Mouse (Mus musculus): ENCODE results near the gene Slc18a3. TPM values are rescaled to one million over a fixed set of nuclear protein-coding genes. Genes with fewer than 3 reads are reported as not detected.

Slc18a3 gene
- total RNA-seq (2014; fragmentation: Nextera tagmentation): not detected in 2 replicates
- total RNA-seq (2017): 0.12 TPM in 1 of 2 replicates, not detected in the other
- polyA plus RNA-seq (2012): not detected in 2 replicates

- no peaks in the 10 kb centered on the region for H3K4me1 ChIP-seq (ENCODE audit: insufficient read depth, low read depth, low read length)
- no peak within 1 kb of the TSS; the same call in 1 of the 2 replicates for H3K4me3 ChIP-seq (ENCODE audit: low read depth, low read length)
- ATAC-seq (ENCODE audit: extremely low read depth, insufficient number of reproducible peaks, low FRiP score, poor library complexity, severe bottlenecking) (no peak), DNase-seq (ENCODE audit: low spot score) (no peak)
- no peaks in the 10 kb centered on the region for H3K36me3 ChIP-seq (replicated peaks)
- TF ChIP-seq POLR2AphosphoS5 (IDR thresholded peaks at IDR 0.05; ENCODE audit: insufficient replicate concordance, low read depth, low read length): no peak
- no peak for TF ChIP-seq TAL1 (conservative IDR thresholded peaks at IDR 0.05; ENCODE audit: low read depth, low read length)
- no peak for TF ChIP-seq CTCF (IDR thresholded peaks at IDR 0.05; ENCODE audit: low read depth, low read length)
- no peak for TF ChIP-seq GATA1 (IDR thresholded peaks at IDR 0.05; ENCODE audit: borderline replicate concordance, low read length)
- no peak for TF ChIP-seq GATA2 (IDR thresholded peaks at IDR 0.05; ENCODE audit: borderline replicate concordance, low read depth, low read length)
- H3K27me3 ChIP-seq (ENCODE audit: insufficient read depth, low read length): no peaks in the 10 kb centered on the region; the same call in 1 of the 2 replicates
- peaks cover 32% of the 10 kb centered on the region for H3K9me3 ChIP-seq (replicated peaks)
Observed at GRCm38 (mm10) chr14:32464601-32465505, at the start of gene Slc18a3. TSS of gene Slc18a3 (minus strand) at chr14:32464850.

- Histone ChIP-seq H3K9me3 (replicated peaks) (no peaks in the 10 kb centered on the region), H3K4me1 (ENCODE audit: insufficient read depth, low read depth, low read length) (peaks cover 30% of the 10 kb centered on the region), H3K36me3 (replicated peaks) (peaks cover 34% of the 10 kb centered on the region), H3K4me3 (ENCODE audit: low read depth, low read length) (peak within 1 kb of the TSS; percentile 81), H3K27me3 (ENCODE audit: insufficient read depth, low read length) (no peaks in the 10 kb centered on the region)
- ATAC-seq (ENCODE audit: extremely low read depth, insufficient number of reproducible peaks, low FRiP score, poor library complexity, severe bottlenecking): peak; percentile 62
- TF ChIP-seq GATA2 (IDR thresholded peaks at IDR 0.05; ENCODE audit: borderline replicate concordance, low read depth, low read length): no peak
- TF ChIP-seq TAL1 (conservative IDR thresholded peaks at IDR 0.05; ENCODE audit: low read depth, low read length): no peak
- TF ChIP-seq CTCF (IDR thresholded peaks at IDR 0.05; ENCODE audit: low read depth, low read length): no peak
- TF ChIP-seq POLR2AphosphoS5 (IDR thresholded peaks at IDR 0.05; ENCODE audit: insufficient replicate concordance, low read depth, low read length): no peak
- no peak for TF ChIP-seq GATA1 (IDR thresholded peaks at IDR 0.05; ENCODE audit: borderline replicate concordance, low read length)
- DNase-seq (ENCODE audit: low spot score): peak; percentile 85
Observed at GRCm38 (mm10) chr14:32513336-32514032, 48.8 kb upstream of the Slc18a3 start, which contains the start of gene Ercc6. TSS of gene Ercc6 (plus strand) at chr14:32513521.

- no peak for TF ChIP-seq POLR2AphosphoS5 (IDR thresholded peaks at IDR 0.05; ENCODE audit: insufficient replicate concordance, low read depth, low read length)
- TF ChIP-seq GATA1 (IDR thresholded peaks at IDR 0.05; ENCODE audit: borderline replicate concordance, low read length): no peak
- no peak for TF ChIP-seq TAL1 (conservative IDR thresholded peaks at IDR 0.05; ENCODE audit: low read depth, low read length)
- no peak for TF ChIP-seq GATA2 (IDR thresholded peaks at IDR 0.05; ENCODE audit: borderline replicate concordance, low read depth, low read length)
- TF ChIP-seq CTCF (IDR thresholded peaks at IDR 0.05; ENCODE audit: low read depth, low read length): no peak
- Histone ChIP-seq H3K27me3 (ENCODE audit: insufficient read depth, low read length) (no peaks in the 10 kb centered on the region), H3K4me1 (ENCODE audit: insufficient read depth, low read depth, low read length) (peaks cover 36% of the 10 kb centered on the region), H3K4me3 (ENCODE audit: low read depth, low read length) (peak overlapping the region; percentile 81; the same call in 1 of the 2 replicates), H3K36me3 (replicated peaks) (peaks cover 30% of the 10 kb centered on the region), H3K9me3 (replicated peaks) (no peaks in the 10 kb centered on the region)
- ATAC-seq (ENCODE audit: extremely low read depth, insufficient number of reproducible peaks, low FRiP score, poor library complexity, severe bottlenecking) (no peak), DNase-seq (ENCODE audit: low spot score) (no peak)
Observed at GRCm38 (mm10) chr14:32512912-32513311, 48.3 kb upstream of the Slc18a3 start.

GRCm38 (mm10) chr14:32509443-32509961 lies 44.9 kb upstream of the Slc18a3 start:
- TF ChIP-seq GATA2 (IDR thresholded peaks at IDR 0.05; ENCODE audit: borderline replicate concordance, low read depth, low read length): no peak
- no peak for TF ChIP-seq CTCF (IDR thresholded peaks at IDR 0.05; ENCODE audit: low read depth, low read length)
- no peak for TF ChIP-seq POLR2AphosphoS5 (IDR thresholded peaks at IDR 0.05; ENCODE audit: insufficient replicate concordance, low read depth, low read length)
- TF ChIP-seq TAL1 (conservative IDR thresholded peaks at IDR 0.05; ENCODE audit: low read depth, low read length): no peak
- TF ChIP-seq GATA1 (IDR thresholded peaks at IDR 0.05; ENCODE audit: borderline replicate concordance, low read length): no peak
- H3K36me3 ChIP-seq (replicated peaks): no peaks in the 10 kb centered on the region
- H3K27me3 ChIP-seq (ENCODE audit: insufficient read depth, low read length): peaks cover 10% of the 10 kb centered on the region; the same call in 1 of the 2 replicates
- no peak for ATAC-seq (ENCODE audit: extremely low read depth, insufficient number of reproducible peaks, low FRiP score, poor library complexity, severe bottlenecking)
- no peaks in the 10 kb centered on the region for H3K9me3 ChIP-seq (replicated peaks)
- peaks cover 33% of the 10 kb centered on the region for H3K4me1 ChIP-seq (ENCODE audit: insufficient read depth, low read depth, low read length)
- no peak overlapping the region for H3K4me3 ChIP-seq (ENCODE audit: low read depth, low read length)
- no peak for DNase-seq (ENCODE audit: low spot score)

- ATAC-seq (ENCODE audit: extremely low read depth, insufficient number of reproducible peaks, low FRiP score, poor library complexity, severe bottlenecking) (peak; percentile 61), DNase-seq (ENCODE audit: low spot score) (no peak)
- H3K9me3 ChIP-seq (replicated peaks): no peaks in the 10 kb centered on the region
- TF ChIP-seq TAL1 (conservative IDR thresholded peaks at IDR 0.05; ENCODE audit: low read depth, low read length) (no peak), CTCF (IDR thresholded peaks at IDR 0.05; ENCODE audit: low read depth, low read length) (no peak), POLR2AphosphoS5 (IDR thresholded peaks at IDR 0.05; ENCODE audit: insufficient replicate concordance, low read depth, low read length) (no peak), GATA2 (IDR thresholded peaks at IDR 0.05; ENCODE audit: borderline replicate concordance, low read depth, low read length) (no peak), GATA1 (IDR thresholded peaks at IDR 0.05; ENCODE audit: borderline replicate concordance, low read length) (no peak)
- H3K36me3 ChIP-seq (replicated peaks): no peaks in the 10 kb centered on the region
- no peak overlapping the region; the same call in 1 of the 2 replicates for H3K4me3 ChIP-seq (ENCODE audit: low read depth, low read length)
- peaks cover 24% of the 10 kb centered on the region for H3K4me1 ChIP-seq (ENCODE audit: insufficient read depth, low read depth, low read length)
- H3K27me3 ChIP-seq (ENCODE audit: insufficient read depth, low read length): peaks cover 10% of the 10 kb centered on the region; the same call in 1 of the 2 replicates
Observed at GRCm38 (mm10) chr14:32508105-32508835, 43.6 kb upstream of the Slc18a3 start.

Data from G1E (cell line).